Mouse (Mus musculus): ENCODE results near the gene Pak7. TPM values are rescaled to one million over a fixed set of nuclear protein-coding genes. Genes with fewer than 3 reads are reported as not detected.

Gene Pak7
- polyA plus RNA-seq, 1 experiment: not detected

DNA sequence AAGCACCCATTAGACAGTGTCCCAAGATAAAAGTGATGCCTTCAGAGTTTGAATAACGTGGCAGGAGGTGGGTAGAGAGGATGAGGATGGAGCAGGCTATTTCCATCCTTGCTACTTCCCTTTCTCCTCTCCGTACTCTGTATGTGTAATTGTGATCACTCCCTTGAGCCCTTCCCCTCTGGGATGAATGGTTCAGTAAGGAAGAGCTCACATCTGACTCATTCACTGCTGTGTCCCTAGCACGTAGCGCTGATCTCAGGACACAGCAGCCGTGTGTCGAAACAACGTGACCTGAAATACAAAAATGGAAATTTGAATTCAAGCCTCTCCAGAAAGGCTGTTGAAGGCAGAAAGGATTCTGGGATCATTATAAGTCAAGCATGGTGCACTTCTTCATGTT, 237.0 kb downstream of the Pak7 start:
- Histone ChIP-seq H3ac (ENCODE audit: control insufficient read depth, insufficient read length, low read depth) (no peak overlapping the region), H3K27me3 (ENCODE audit: control insufficient read depth, insufficient read depth, insufficient read length) (no peaks in the 10 kb centered on the region), H3K36me3 (ENCODE audit: control insufficient read depth, insufficient read depth) (no peaks in the 10 kb centered on the region), H3K79me3 (ENCODE audit: low read depth) (no peaks in the 10 kb centered on the region), H3K79me2 (ENCODE audit: control insufficient read depth, insufficient read depth) (no peaks in the 10 kb centered on the region), H3K4me3 (ENCODE audit: insufficient read depth, poor library complexity, severe bottlenecking) (no peak overlapping the region)
- TF ChIP-seq MYOD1 (IDR thresholded peaks at IDR 0.05; ENCODE audit: control insufficient read depth, insufficient read length, low read depth): no peak
- no peak for TF ChIP-seq FOSL1 (IDR thresholded peaks at IDR 0.05; ENCODE audit: insufficient read depth, low read length, poor library complexity, severe bottlenecking)
- no peak for TF ChIP-seq MAX (IDR thresholded peaks at IDR 0.05)
- TF ChIP-seq MYOG (IDR thresholded peaks at IDR 0.05; ENCODE audit: control insufficient read depth, extremely low read depth, insufficient read length): no peak
- no peak for TF ChIP-seq CTCF (IDR thresholded peaks at IDR 0.05; ENCODE audit: control insufficient read depth, insufficient read depth, insufficient read length)
- TF ChIP-seq CEBPB (IDR thresholded peaks at IDR 0.05; ENCODE audit: low read depth): no peak
- no peak for TF ChIP-seq USF1 (IDR thresholded peaks at IDR 0.05; ENCODE audit: low read depth)

DNA sequence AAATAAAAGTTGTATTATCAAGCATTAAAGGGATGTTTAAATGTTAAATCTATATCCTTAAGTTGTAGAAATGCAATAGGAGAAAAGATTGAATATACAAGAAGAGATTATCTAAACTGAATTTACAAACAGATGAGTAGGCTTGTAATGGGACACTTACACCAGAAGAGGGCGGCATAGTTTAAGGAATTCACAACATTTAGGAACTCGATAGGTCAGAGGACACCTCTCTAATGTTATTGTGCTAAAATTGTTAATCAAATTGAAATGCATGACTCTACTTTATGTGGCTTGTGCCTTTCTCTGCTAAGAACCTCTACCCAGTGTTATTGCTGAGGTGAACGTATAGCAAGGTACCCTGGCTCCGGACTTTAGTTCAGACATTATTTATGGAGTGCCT, 238.2 kb downstream of the Pak7 start:
- H3K4me3 ChIP-seq (ENCODE audit: insufficient read depth, poor library complexity, severe bottlenecking): no peak overlapping the region
- H3K27me3 ChIP-seq (ENCODE audit: control insufficient read depth, insufficient read depth, insufficient read length): no peaks in the 10 kb centered on the region
- H3K79me3 ChIP-seq (ENCODE audit: low read depth): no peaks in the 10 kb centered on the region
- H3ac ChIP-seq (ENCODE audit: control insufficient read depth, insufficient read length, low read depth): no peak overlapping the region
- TF ChIP-seq CEBPB (IDR thresholded peaks at IDR 0.05; ENCODE audit: low read depth) (no peak), USF1 (IDR thresholded peaks at IDR 0.05; ENCODE audit: low read depth) (no peak), FOSL1 (IDR thresholded peaks at IDR 0.05; ENCODE audit: insufficient read depth, low read length, poor library complexity, severe bottlenecking) (no peak), CTCF (IDR thresholded peaks at IDR 0.05; ENCODE audit: control insufficient read depth, insufficient read depth, insufficient read length) (no peak), MYOG (IDR thresholded peaks at IDR 0.05; ENCODE audit: control insufficient read depth, extremely low read depth, insufficient read length) (no peak), MAX (IDR thresholded peaks at IDR 0.05) (no peak)
- no peaks in the 10 kb centered on the region for H3K36me3 ChIP-seq (ENCODE audit: control insufficient read depth, insufficient read depth)
- H3K79me2 ChIP-seq (ENCODE audit: control insufficient read depth, insufficient read depth): no peaks in the 10 kb centered on the region

- Histone ChIP-seq H3K27me3 (ENCODE audit: control insufficient read depth, insufficient read depth, insufficient read length) (no peaks in the 10 kb centered on the region), H3K4me3 (ENCODE audit: insufficient read depth, poor library complexity, severe bottlenecking) (no peak overlapping the region), H3ac (ENCODE audit: control insufficient read depth, insufficient read length, low read depth) (no peak overlapping the region), H3K79me3 (ENCODE audit: low read depth) (no peaks in the 10 kb centered on the region), H3K36me3 (ENCODE audit: control insufficient read depth, insufficient read depth) (no peaks in the 10 kb centered on the region), H3K79me2 (ENCODE audit: control insufficient read depth, insufficient read depth) (no peaks in the 10 kb centered on the region)
- TF ChIP-seq MYOG (IDR thresholded peaks at IDR 0.05; ENCODE audit: control insufficient read depth, extremely low read depth, insufficient read length) (no peak), MAX (IDR thresholded peaks at IDR 0.05) (no peak), CTCF (IDR thresholded peaks at IDR 0.05; ENCODE audit: control insufficient read depth, insufficient read depth, insufficient read length) (peak; percentile 80)
Measured at GRCm38 (mm10) chr2:136148999-136149398, 238.8 kb downstream of the Pak7 start.

- TF ChIP-seq USF1 (IDR thresholded peaks at IDR 0.05; ENCODE audit: low read depth): no peak
- TF ChIP-seq MYOG (IDR thresholded peaks at IDR 0.05; ENCODE audit: control insufficient read depth, extremely low read depth, insufficient read length): no peak
- TF ChIP-seq MYOD1 (IDR thresholded peaks at IDR 0.05; ENCODE audit: control insufficient read depth, insufficient read length, low read depth): no peak
- no peak for TF ChIP-seq FOSL1 (IDR thresholded peaks at IDR 0.05; ENCODE audit: insufficient read depth, low read length, poor library complexity, severe bottlenecking)
- no peak for TF ChIP-seq MAX (IDR thresholded peaks at IDR 0.05)
- no peak for TF ChIP-seq CTCF (IDR thresholded peaks at IDR 0.05; ENCODE audit: control insufficient read depth, insufficient read depth, insufficient read length)
- no peak for TF ChIP-seq CEBPB (IDR thresholded peaks at IDR 0.05; ENCODE audit: low read depth)
- Histone ChIP-seq H3K79me3 (ENCODE audit: low read depth) (no peaks in the 10 kb centered on the region), H3ac (ENCODE audit: control insufficient read depth, insufficient read length, low read depth) (no peak overlapping the region), H3K27me3 (ENCODE audit: control insufficient read depth, insufficient read depth, insufficient read length) (no peaks in the 10 kb centered on the region), H3K4me3 (ENCODE audit: insufficient read depth, poor library complexity, severe bottlenecking) (no peak overlapping the region), H3K36me3 (ENCODE audit: control insufficient read depth, insufficient read depth) (no peaks in the 10 kb centered on the region), H3K79me2 (ENCODE audit: control insufficient read depth, insufficient read depth) (no peaks in the 10 kb centered on the region)
Measured at GRCm38 (mm10) chr2:136140807-136141206, 247.0 kb downstream of the Pak7 start.

GRCm38 (mm10) chr2:136139159-136140069, 248.4 kb downstream of the Pak7 start:
- Histone ChIP-seq H3K27me3 (ENCODE audit: control insufficient read depth, insufficient read depth, insufficient read length) (no peaks in the 10 kb centered on the region), H3K4me3 (ENCODE audit: insufficient read depth, poor library complexity, severe bottlenecking) (no peak overlapping the region), H3K36me3 (ENCODE audit: control insufficient read depth, insufficient read depth) (no peaks in the 10 kb centered on the region), H3ac (ENCODE audit: control insufficient read depth, insufficient read length, low read depth) (no peak overlapping the region), H3K79me3 (ENCODE audit: low read depth) (no peaks in the 10 kb centered on the region), H3K79me2 (ENCODE audit: control insufficient read depth, insufficient read depth) (no peaks in the 10 kb centered on the region)
- no peak for TF ChIP-seq MAX (IDR thresholded peaks at IDR 0.05)
- no peak for TF ChIP-seq MYOG (IDR thresholded peaks at IDR 0.05; ENCODE audit: control insufficient read depth, extremely low read depth, insufficient read length)
- no peak for TF ChIP-seq FOSL1 (IDR thresholded peaks at IDR 0.05; ENCODE audit: insufficient read depth, low read length, poor library complexity, severe bottlenecking)
- no peak for TF ChIP-seq MYOD1 (IDR thresholded peaks at IDR 0.05; ENCODE audit: control insufficient read depth, insufficient read length, low read depth)

- Histone ChIP-seq H3K4me3 (ENCODE audit: insufficient read depth, poor library complexity, severe bottlenecking) (no peak overlapping the region), H3K79me3 (ENCODE audit: low read depth) (no peaks in the 10 kb centered on the region), H3K27me3 (ENCODE audit: control insufficient read depth, insufficient read depth, insufficient read length) (no peaks in the 10 kb centered on the region), H3K79me2 (ENCODE audit: control insufficient read depth, insufficient read depth) (no peaks in the 10 kb centered on the region), H3ac (ENCODE audit: control insufficient read depth, insufficient read length, low read depth) (no peak overlapping the region), H3K36me3 (ENCODE audit: control insufficient read depth, insufficient read depth) (no peaks in the 10 kb centered on the region)
- TF ChIP-seq CTCF (IDR thresholded peaks at IDR 0.05; ENCODE audit: control insufficient read depth, insufficient read depth, insufficient read length) (no peak), MYOD1 (IDR thresholded peaks at IDR 0.05; ENCODE audit: control insufficient read depth, insufficient read length, low read depth) (no peak), FOSL1 (IDR thresholded peaks at IDR 0.05; ENCODE audit: insufficient read depth, low read length, poor library complexity, severe bottlenecking) (no peak), USF1 (IDR thresholded peaks at IDR 0.05; ENCODE audit: low read depth) (no peak), MYOG (IDR thresholded peaks at IDR 0.05; ENCODE audit: control insufficient read depth, extremely low read depth, insufficient read length) (no peak), CEBPB (IDR thresholded peaks at IDR 0.05; ENCODE audit: low read depth) (no peak), MAX (IDR thresholded peaks at IDR 0.05) (no peak)
Measured at GRCm38 (mm10) chr2:136138451-136138850, 249.3 kb downstream of the Pak7 start.
